Mouse (Mus musculus): ENCODE data around the gene Megf8. TPM values are rescaled to one million over a fixed set of nuclear protein-coding genes. Genes with fewer than 3 reads are reported as not detected.

Gene Megf8
- polyA plus RNA-seq, 1 experiment = 60.7 TPM

DNA sequence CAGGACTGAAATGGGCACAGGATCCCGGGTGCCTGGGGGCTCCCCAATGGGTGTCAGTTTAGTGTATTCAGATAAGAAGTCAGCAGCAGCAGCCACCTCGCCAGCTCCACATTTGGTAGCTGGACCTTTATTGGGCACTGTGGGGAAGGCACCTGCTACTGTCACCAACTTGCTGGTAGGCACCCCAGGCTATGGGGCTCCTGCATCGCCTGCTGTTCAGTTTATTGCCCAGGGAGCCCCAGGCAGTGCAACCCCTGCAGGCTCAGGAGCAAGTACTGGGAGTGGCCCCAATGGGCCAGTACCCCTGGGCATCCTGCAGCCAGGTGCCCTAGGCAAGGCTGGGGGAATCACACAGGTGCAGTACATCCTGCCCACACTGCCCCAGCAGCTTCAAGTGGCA, 28.2 kb upstream of the Megf8 start:
- no peak for DNase-seq (ENCODE audit: low read depth)
- TF ChIP-seq POLR2A (IDR thresholded peaks at IDR 0.05; ENCODE audit: borderline replicate concordance, extremely low read depth, insufficient read depth, insufficient read length, poor library complexity, severe bottlenecking) = no peak
- no peak for TF ChIP-seq CTCF (IDR thresholded peaks at IDR 0.05; ENCODE audit: borderline replicate concordance, extremely low read depth, insufficient read depth, insufficient read length)

DNA sequence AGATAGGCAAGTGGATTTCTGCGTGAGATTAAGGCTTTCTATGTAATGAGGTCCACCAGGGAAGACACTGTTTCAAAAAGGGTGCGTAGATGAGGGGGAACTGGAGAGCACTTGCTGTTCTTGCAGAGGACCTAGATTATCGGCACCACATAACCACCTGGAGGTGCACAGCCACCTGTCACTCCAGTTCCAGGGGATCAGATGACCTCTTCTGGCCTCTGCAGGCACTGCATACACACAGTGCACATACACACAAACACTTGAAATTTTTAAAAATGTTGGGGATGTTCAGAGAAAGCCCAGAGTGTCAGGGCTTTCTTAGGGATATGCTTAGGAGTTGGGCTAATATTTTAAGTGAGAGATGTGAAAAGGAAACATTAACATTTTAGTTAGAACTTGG, 27.0 kb upstream of the Megf8 start:
- DNase-seq (ENCODE audit: low read depth) = no peak
- no peak for TF ChIP-seq POLR2A (IDR thresholded peaks at IDR 0.05; ENCODE audit: borderline replicate concordance, extremely low read depth, insufficient read depth, insufficient read length, poor library complexity, severe bottlenecking)

DNA sequence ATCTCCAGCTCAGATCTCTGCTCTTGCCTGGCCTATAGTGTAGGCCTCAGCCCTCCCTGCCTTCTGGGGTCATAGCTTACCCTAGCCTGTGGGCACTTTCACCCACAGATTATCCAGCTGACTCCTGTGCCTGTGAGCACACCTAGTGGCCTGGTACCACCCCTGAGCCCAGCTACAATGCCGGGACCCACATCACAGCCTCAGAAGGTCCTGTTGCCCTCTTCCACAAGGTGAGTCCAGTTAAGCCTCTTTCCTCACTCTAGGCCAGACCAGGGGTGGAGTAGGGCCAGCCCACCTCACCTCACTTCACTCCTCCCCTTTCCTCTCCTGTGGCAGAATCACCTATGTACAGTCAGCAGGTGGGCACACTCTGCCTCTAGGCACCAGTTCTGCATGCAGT, 26.5 kb upstream of the Megf8 start:
- TF ChIP-seq POLR2A (IDR thresholded peaks at IDR 0.05; ENCODE audit: borderline replicate concordance, extremely low read depth, insufficient read depth, insufficient read length, poor library complexity, severe bottlenecking) = no peak
- TF ChIP-seq CTCF (IDR thresholded peaks at IDR 0.05; ENCODE audit: borderline replicate concordance, extremely low read depth, insufficient read depth, insufficient read length) = no peak
- DNase-seq (ENCODE audit: low read depth) = no peak

GRCm38 (mm10) chr7:25290911-25291310, 26.1 kb upstream of the Megf8 start:
- TF ChIP-seq POLR2A (IDR thresholded peaks at IDR 0.05; ENCODE audit: borderline replicate concordance, extremely low read depth, insufficient read depth, insufficient read length, poor library complexity, severe bottlenecking) = no peak
- no peak for TF ChIP-seq CTCF (IDR thresholded peaks at IDR 0.05; ENCODE audit: borderline replicate concordance, extremely low read depth, insufficient read depth, insufficient read length)
- DNase-seq (ENCODE audit: low read depth) = peak; percentile 56

DNA sequence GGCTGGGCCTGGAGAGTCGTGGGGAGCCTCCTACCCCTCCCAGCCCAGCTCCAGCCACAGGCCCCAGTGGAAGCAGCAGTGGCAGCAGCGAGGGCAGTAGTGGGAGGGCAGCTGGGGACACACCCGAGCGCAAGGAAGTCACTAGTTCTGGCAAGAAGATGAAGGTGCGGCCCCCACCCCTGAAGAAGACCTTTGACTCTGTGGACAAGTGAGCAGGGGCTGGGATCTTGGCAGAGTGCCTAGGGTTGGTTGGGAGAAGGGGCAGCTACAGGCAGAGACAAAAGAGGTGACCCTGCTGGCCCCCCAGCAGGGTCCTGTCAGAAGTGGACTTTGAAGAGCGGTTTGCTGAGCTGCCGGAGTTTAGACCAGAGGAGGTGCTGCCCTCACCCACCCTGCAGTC, 24.9 kb upstream of the Megf8 start:
- TF ChIP-seq CTCF (IDR thresholded peaks at IDR 0.05; ENCODE audit: borderline replicate concordance, extremely low read depth, insufficient read depth, insufficient read length) (no peak), POLR2A (IDR thresholded peaks at IDR 0.05; ENCODE audit: borderline replicate concordance, extremely low read depth, insufficient read depth, insufficient read length, poor library complexity, severe bottlenecking) (no peak)

GRCm38 (mm10) chr7:25293191-25293739, 23.7 kb upstream of the Megf8 start:
- no peak for TF ChIP-seq CTCF (IDR thresholded peaks at IDR 0.05; ENCODE audit: borderline replicate concordance, extremely low read depth, insufficient read depth, insufficient read length)
- no peak for TF ChIP-seq POLR2A (IDR thresholded peaks at IDR 0.05; ENCODE audit: borderline replicate concordance, extremely low read depth, insufficient read depth, insufficient read length, poor library complexity, severe bottlenecking)
- DNase-seq (ENCODE audit: low read depth) = no peak

More for the DNA sequence above, 24.9 kb upstream of the Megf8 start:
- no peak for DNase-seq (ENCODE audit: low read depth)

- TF ChIP-seq POLR2A (IDR thresholded peaks at IDR 0.05; ENCODE audit: borderline replicate concordance, extremely low read depth, insufficient read depth, insufficient read length, poor library complexity, severe bottlenecking) (no peak), CTCF (IDR thresholded peaks at IDR 0.05; ENCODE audit: borderline replicate concordance, extremely low read depth, insufficient read depth, insufficient read length) (no peak)
These were observed 22.5 kb upstream of the Megf8 start for GRCm38 (mm10) chr7:25294495-25294894.

GRCm38 (mm10) chr7:25294960-25295722, 21.8 kb upstream of the Megf8 start:
- no peak for TF ChIP-seq CTCF (IDR thresholded peaks at IDR 0.05; ENCODE audit: borderline replicate concordance, extremely low read depth, insufficient read depth, insufficient read length)
- TF ChIP-seq POLR2A (IDR thresholded peaks at IDR 0.05; ENCODE audit: borderline replicate concordance, extremely low read depth, insufficient read depth, insufficient read length, poor library complexity, severe bottlenecking) = no peak
- no peak for DNase-seq (ENCODE audit: low read depth)

More at GRCm38 (mm10) chr7:25294495-25294894, 22.5 kb upstream of the Megf8 start:
- DNase-seq (ENCODE audit: low read depth) = no peak

DNA sequence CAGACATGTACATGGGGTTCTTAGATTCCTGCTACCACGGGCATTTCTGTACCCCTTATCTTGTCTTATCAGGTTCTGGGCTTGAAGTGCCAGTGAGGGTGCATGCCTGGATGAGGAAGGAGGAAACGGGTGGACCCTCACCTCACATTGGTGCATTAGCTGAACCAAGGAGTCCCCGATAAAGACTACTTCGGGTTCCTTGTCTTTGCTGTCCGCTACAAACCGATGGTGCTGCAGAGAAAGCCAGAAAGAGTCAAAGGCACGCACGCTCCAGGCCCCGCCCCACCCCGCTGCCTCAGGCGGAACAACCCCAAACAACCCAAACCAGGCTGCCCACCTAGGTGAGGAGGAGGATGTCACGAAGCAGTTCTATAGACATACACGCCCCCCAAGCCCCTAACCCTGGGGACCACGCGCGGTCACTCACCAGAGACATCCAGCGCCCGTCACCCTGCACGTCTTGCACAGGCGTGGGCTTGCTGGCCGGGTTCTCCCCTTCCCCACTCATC, 20.0 kb upstream of the Megf8 start:
- DNase-seq (ENCODE audit: low read depth) = peak; percentile 68
- TF ChIP-seq CTCF (IDR thresholded peaks at IDR 0.05; ENCODE audit: borderline replicate concordance, extremely low read depth, insufficient read depth, insufficient read length) (no peak), POLR2A (IDR thresholded peaks at IDR 0.05; ENCODE audit: borderline replicate concordance, extremely low read depth, insufficient read depth, insufficient read length, poor library complexity, severe bottlenecking) (no peak)

GRCm38 (mm10) chr7:25297454-25298325, 19.3 kb upstream of the Megf8 start, which contains the start of gene Pafah1b3:
Pafah1b3 (minus strand) TSS chr7:25297986.
- DNase-seq (ENCODE audit: low read depth) = peak; percentile 99
- TF ChIP-seq CTCF (IDR thresholded peaks at IDR 0.05; ENCODE audit: borderline replicate concordance, extremely low read depth, insufficient read depth, insufficient read length) = peak; percentile 32; the same call in 1 of the 2 replicates
- TF ChIP-seq POLR2A (IDR thresholded peaks at IDR 0.05; ENCODE audit: borderline replicate concordance, extremely low read depth, insufficient read depth, insufficient read length, poor library complexity, severe bottlenecking) = peak; percentile 40; the same call in 1 of the 2 replicates

GRCm38 (mm10) chr7:25301063-25301462, 15.9 kb upstream of the Megf8 start, which contains the start of gene Prr19:
Prr19 (plus strand) TSS chr7:25301411.
- peak; percentile 83 for DNase-seq (ENCODE audit: low read depth)
- no peak for TF ChIP-seq CTCF (IDR thresholded peaks at IDR 0.05; ENCODE audit: borderline replicate concordance, extremely low read depth, insufficient read depth, insufficient read length)
- no peak for TF ChIP-seq POLR2A (IDR thresholded peaks at IDR 0.05; ENCODE audit: borderline replicate concordance, extremely low read depth, insufficient read depth, insufficient read length, poor library complexity, severe bottlenecking)

All from brain, embryonic 14.5 days (tissue).